26 mouse cellular contexts compared by ENCODE assay signal in the genomic region with DNA sequence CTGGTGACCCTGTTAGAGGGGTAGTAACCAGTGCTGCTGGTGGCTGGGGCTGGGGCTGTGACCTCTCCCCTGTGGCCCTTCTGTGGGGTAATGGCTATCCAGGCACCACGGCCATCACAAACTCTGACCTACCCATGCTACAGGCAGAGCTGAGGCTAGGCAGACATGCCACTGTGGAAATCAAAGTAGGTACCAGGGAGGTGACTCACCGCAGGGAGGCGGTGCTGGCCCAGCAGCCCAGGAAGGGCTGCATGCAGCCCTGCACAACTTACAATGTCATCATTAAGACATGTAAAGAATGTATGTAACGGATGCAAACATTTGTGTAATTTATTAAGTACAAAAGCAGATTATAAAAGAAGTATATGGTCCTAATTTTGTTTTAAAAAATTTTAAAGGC. TPM values are rescaled to one million over a fixed set of nuclear protein-coding genes. Genes with fewer than 3 reads are reported as not detected.
DNase-seq lines count a peak whose midpoint lies in the region; ATAC-seq and TF ChIP-seq lines count a peak whose summit lies in the region.
"Had no signal": no experiment of that assay in that cellular context is flagged by ENCODE, and none has a peak within 500 bp of the region (broad histone marks: within the 10 kb centered on the region; RNA-seq: fewer than 3 reads in every experiment).

No protein-coding gene starts in this region.

- TF ChIP-seq CTCF in hindbrain, postnatal 0 days (IDR thresholded peaks at IDR 0.05; ENCODE audit: low read depth): no peak

- H3K4me3 ChIP-seq in hindbrain, embryonic 10.5 days: no peak overlapping the region
- H3K4me3 ChIP-seq in hindbrain, postnatal 0 days (ENCODE audit: low read length): no peak overlapping the region
- H3K4me3 ChIP-seq in stomach, embryonic 16.5 days (replicated peaks; ENCODE audit: low read length): no peak overlapping the region
- H3K4me3 ChIP-seq: embryonic facial prominence, embryonic 15.5 days; limb, embryonic 10.5 days; liver, embryonic 15.5 days; megakaryocyte, embryonic 14.5 days; midbrain, embryonic 13.5 days had no signal

- H3K4me1 ChIP-seq in hindbrain, embryonic 10.5 days (replicated peaks): peaks cover 26% of the 10 kb centered on the region
- no peaks in the 10 kb centered on the region; the same call in 1 of the 2 replicates for H3K4me1 ChIP-seq in hindbrain, postnatal 0 days (ENCODE audit: insufficient read depth, low read length)
- H3K4me1 ChIP-seq in stomach, embryonic 16.5 days (ENCODE audit: control insufficient read depth, insufficient read depth, low read length): no peaks in the 10 kb centered on the region
- H3K4me1 ChIP-seq: liver, embryonic 15.5 days had no signal

- no peak for ATAC-seq in hindbrain, postnatal 0 days
- peak; percentile 12; the same call in 1 of the 2 replicates for ATAC-seq in stomach, embryonic 16.5 days (ENCODE audit: insufficient read depth, low FRiP score)
- ATAC-seq: forebrain, postnatal 0 days; hindbrain, embryonic 16.5 days; intestine, embryonic 16.5 days; midbrain, embryonic 13.5 days had no signal

- H3K9me3 ChIP-seq in hindbrain, embryonic 10.5 days: no peaks in the 10 kb centered on the region
- H3K9me3 ChIP-seq in hindbrain, postnatal 0 days (ENCODE audit: low read length): no peaks in the 10 kb centered on the region
- no peaks in the 10 kb centered on the region for H3K9me3 ChIP-seq in stomach, embryonic 16.5 days (replicated peaks; ENCODE audit: control insufficient read depth, low read length)
- H3K9me3 ChIP-seq: embryonic facial prominence, embryonic 15.5 days; limb, embryonic 10.5 days; liver, embryonic 15.5 days; megakaryocyte, embryonic 14.5 days; midbrain, embryonic 13.5 days had no signal

- no peak overlapping the region for H3K9ac ChIP-seq in hindbrain, postnatal 0 days (replicated peaks; ENCODE audit: low read length)
- H3K9ac ChIP-seq in stomach, embryonic 16.5 days (ENCODE audit: low read length): no peak overlapping the region
- H3K9ac ChIP-seq: embryonic facial prominence, embryonic 15.5 days; forebrain, postnatal 0 days; liver, embryonic 15.5 days; midbrain, embryonic 13.5 days had no signal

- no peaks in the 10 kb centered on the region for H3K27me3 ChIP-seq in hindbrain, embryonic 10.5 days (ENCODE audit: insufficient read depth, poor library complexity, severe bottlenecking)
- H3K27me3 ChIP-seq in hindbrain, postnatal 0 days (ENCODE audit: insufficient read depth, low read length): no peaks in the 10 kb centered on the region
- H3K27me3 ChIP-seq in stomach, embryonic 16.5 days (ENCODE audit: control insufficient read depth, insufficient read depth, low read length): no peaks in the 10 kb centered on the region
- H3K27me3 ChIP-seq: embryonic facial prominence, embryonic 15.5 days; liver, embryonic 15.5 days; midbrain, embryonic 13.5 days had no signal

- 56% methylated on average over 4 of the region's 4 CpGs for WGBS in hindbrain, embryonic 10.5 days
- 69% methylated on average over 4 of the region's 4 CpGs for WGBS in hindbrain, postnatal 0 days
- 65% methylated on average over 4 of the region's 4 CpGs for WGBS in stomach, embryonic 16.5 days

- H3K36me3 ChIP-seq in hindbrain, embryonic 10.5 days: peaks cover 30% of the 10 kb centered on the region
- peaks cover 20% of the 10 kb centered on the region for H3K36me3 ChIP-seq in hindbrain, postnatal 0 days (ENCODE audit: insufficient read depth, low read length)
- peaks cover 5% of the 10 kb centered on the region; the same call in 1 of the 2 replicates for H3K36me3 ChIP-seq in stomach, embryonic 16.5 days (ENCODE audit: control insufficient read depth, insufficient read depth, low read length)
- H3K36me3 ChIP-seq: liver, embryonic 15.5 days had no signal

- DNase-seq in hindbrain, embryonic 10.5 days (ENCODE audit: low spot score): no peak
- DNase-seq in hindbrain, postnatal 0 days (ENCODE audit: low spot score): no peak
- peak; percentile 76 for DNase-seq in 3T3-L1 (ENCODE audit: low read depth, low spot score)
- peak; percentile 81 for DNase-seq in NIH3T3 (ENCODE audit: low read depth)
- DNase-seq in embryo, embryonic 10.5 days (ENCODE audit: low spot score): no peak
- DNase-seq in thymus, postnatal 14 days: no peak
- DNase-seq: cerebellum, adult 18-20 months; cerebellum, postnatal 14 days; embryo, embryonic 11 days; forebrain, postnatal 0 days; heart, postnatal 4 days; kidney, adult 9 months; kidney, postnatal 14 days; liver; retina, postnatal 1 day; right cerebral cortex, postnatal 25 days; spleen, adult 18-20 months had no signal

- H3K27ac ChIP-seq in hindbrain, embryonic 10.5 days: 0 out of 2 replicates have a peak overlapping the region, but pooled peaks have one; percentile 50
- H3K27ac ChIP-seq in hindbrain, postnatal 0 days: no peak overlapping the region
- H3K27ac ChIP-seq in stomach, embryonic 16.5 days (ENCODE audit: low read length): no peak overlapping the region
- H3K27ac ChIP-seq: embryonic facial prominence, embryonic 15.5 days; limb, embryonic 10.5 days; liver, embryonic 15.5 days; midbrain, embryonic 13.5 days had no signal

- H3K4me2 ChIP-seq in hindbrain, postnatal 0 days (ENCODE audit: low read depth, low read length): no peak overlapping the region
- no peak overlapping the region for H3K4me2 ChIP-seq in stomach, embryonic 16.5 days (ENCODE audit: low read depth, low read length)
- H3K4me2 ChIP-seq: embryonic facial prominence, embryonic 15.5 days; liver, embryonic 15.5 days; midbrain, embryonic 13.5 days had no signal

RNA-seq across cellular contexts. Expression of a gene that starts 8.8 kb away (rescaled TPM):
- polyA plus RNA-seq in hindbrain, embryonic 10.5 days (2016; fragmentation: Nextera tagmentation; extraction: Ambion mirVana): not detected in 2 replicates
- 13.0 and 22.3 TPM in 2 replicates for total RNA-seq in hindbrain, postnatal 0 days (2014; rRNA removed)
- 25.2 and 26.7 TPM in 2 replicates for polyA plus RNA-seq in hindbrain, postnatal 0 days (2015; fragmentation: Nextera tagmentation; extraction: Ambion mirVana)
- polyA plus RNA-seq in stomach, embryonic 16.5 days (2015; fragmentation: Nextera tagmentation; extraction: Ambion mirVana): 2.7 TPM in 2 replicates
- total RNA-seq: monocyte, adult 5-6 weeks had no signal
- polyA plus RNA-seq: limb, embryonic 10.5 days had no signal

RNA-seq across cellular contexts. Expression of a gene that starts 24.8 kb away (rescaled TPM):
- polyA plus RNA-seq in hindbrain, embryonic 10.5 days (2016; fragmentation: Nextera tagmentation; extraction: Ambion mirVana): 80.1 and 97.5 TPM in 2 replicates
- 148 and 174 TPM in 2 replicates for total RNA-seq in hindbrain, postnatal 0 days (2014; rRNA removed)
- 245 and 250 TPM in 2 replicates for polyA plus RNA-seq in hindbrain, postnatal 0 days (2015; fragmentation: Nextera tagmentation; extraction: Ambion mirVana)
- polyA plus RNA-seq in stomach, embryonic 16.5 days (2015; fragmentation: Nextera tagmentation; extraction: Ambion mirVana): 50.4 and 55.3 TPM in 2 replicates

Comparison
In these comparisons a context has a peak if more than half of its experiments do, and no peak if none do; other contexts are left out.
1. DNase-seq: peak in 3T3-L1 (single experiment) and NIH3T3 (single experiment); none in hindbrain, embryonic 10.5 days (single experiment), hindbrain, postnatal 0 days (single experiment), embryo, embryonic 10.5 days (single experiment) and thymus, postnatal 14 days (single experiment).